Mouse (Mus musculus) heart, postnatal 0 days (tissue): Measurements from ENCODE around the gene Itpa. TPM values are rescaled to one million over a fixed set of nuclear protein-coding genes. Genes with fewer than 3 reads are reported as not detected.

ENCODE experiments used
- ATAC-seq: fragments of 200-750 bp; cut with Nextera tagmentation; 2 replicates; pipeline ENCODE4 v1.8.0; 2017; ENCODE audit warnings: low read depth, moderate number of reproducible peaks, moderate library complexity; ENCODE audit not compliant: insufficient read depth
- DNase-seq: peaks from one replicate; pipeline ENCODE4 v3.0.0-alpha.2; 2016; ENCODE audit warnings: low spot score
- H3K27ac ChIP-seq: fragments of 300-500 bp; sonication (generic); 2 replicates; pipeline ENCODE4 v1.5.1; 2014; ENCODE audit warnings: low read depth, mild to moderate bottlenecking
- H3K27me3 ChIP-seq: fragments of 300-500 bp; sonication (generic); 2 replicates; pipeline ENCODE4 v1.6.1; 2014; ENCODE audit warnings: low read length, mixed read lengths; ENCODE audit not compliant: control insufficient read depth, insufficient read depth
- H3K36me3 ChIP-seq: fragments of 300-500 bp; sonication (generic); replicated peaks from 2 replicates; pipeline ENCODE4 v1.6.1; 2014; ENCODE audit warnings: low read length, mixed read lengths; ENCODE audit not compliant: control insufficient read depth, insufficient read depth
- H3K4me1 ChIP-seq: fragments of 300-500 bp; sonication (generic); 2 replicates; pipeline ENCODE4 v1.6.1; 2014; ENCODE audit warnings: antibody characterized with exemption; ENCODE audit not compliant: control insufficient read depth, insufficient read depth
- H3K4me2 ChIP-seq: fragments of 300-500 bp; sonication (generic); 2 replicates; pipeline ENCODE4 v1.6.1; 2014; ENCODE audit warnings: low read depth, mild to moderate bottlenecking, low read length, moderate library complexity
- H3K4me3 ChIP-seq: fragments of 300-500 bp; sonication (generic); 2 replicates; pipeline ENCODE4 v1.5.1; 2014; ENCODE audit warnings: low read depth, low read length
- H3K9ac ChIP-seq: fragments of 300-500 bp; sonication (generic); replicated peaks from 2 replicates; pipeline ENCODE4 v1.6.1; 2014; ENCODE audit warnings: low read depth, low read length, mixed read lengths
- H3K9me3 ChIP-seq: fragments of 300-500 bp; sonication (generic); replicated peaks from 2 replicates; pipeline ENCODE4 v1.6.1; 2016; ENCODE audit warnings: low read length; ENCODE audit not compliant: control insufficient read depth
- CTCF ChIP-seq: IDR thresholded peaks from 2 replicates; pipeline ENCODE4 v1.5.1; 2016; ENCODE audit warnings: antibody characterized with exemption, control low read depth, low read depth
- EP300 ChIP-seq: IDR thresholded peaks from 2 replicates; pipeline ENCODE4 v1.6.1; 2016; ENCODE audit warnings: antibody characterized with exemption, low read depth
- WGBS: fragments of 180-500 bp; shearing (Covaris S2); extraction: QIAGEN DNeasy Blood & Tissue Kit; methylation state at CpG from one replicate; pipeline ENCODE4 v1.1.7; 2014; 5-methylcytosine and 5-hydroxymethylcytosine counted together
- polyA plus RNA-seq: library from polyadenylated mRNA; unstranded; fragments of >200 nt; fragmentation: Nextera tagmentation; extraction: Ambion mirVana; gene quantifications from 2 replicates; pipeline ENCODE4 v1.2.1, GENCODE M21; 2015
- total RNA-seq: library from RNA; depleted of rRNA; stranded (reverse); fragments of >200 nt; gene quantifications from 2 replicates; pipeline ENCODE4 v1.2.3, GENCODE M21; 2014; ENCODE audit warnings: low replicate concordance

Itpa gene
- total and polyA plus RNA-seq, 2 experiments from 2014 or later: 67.3 to 100 TPM

DNA sequence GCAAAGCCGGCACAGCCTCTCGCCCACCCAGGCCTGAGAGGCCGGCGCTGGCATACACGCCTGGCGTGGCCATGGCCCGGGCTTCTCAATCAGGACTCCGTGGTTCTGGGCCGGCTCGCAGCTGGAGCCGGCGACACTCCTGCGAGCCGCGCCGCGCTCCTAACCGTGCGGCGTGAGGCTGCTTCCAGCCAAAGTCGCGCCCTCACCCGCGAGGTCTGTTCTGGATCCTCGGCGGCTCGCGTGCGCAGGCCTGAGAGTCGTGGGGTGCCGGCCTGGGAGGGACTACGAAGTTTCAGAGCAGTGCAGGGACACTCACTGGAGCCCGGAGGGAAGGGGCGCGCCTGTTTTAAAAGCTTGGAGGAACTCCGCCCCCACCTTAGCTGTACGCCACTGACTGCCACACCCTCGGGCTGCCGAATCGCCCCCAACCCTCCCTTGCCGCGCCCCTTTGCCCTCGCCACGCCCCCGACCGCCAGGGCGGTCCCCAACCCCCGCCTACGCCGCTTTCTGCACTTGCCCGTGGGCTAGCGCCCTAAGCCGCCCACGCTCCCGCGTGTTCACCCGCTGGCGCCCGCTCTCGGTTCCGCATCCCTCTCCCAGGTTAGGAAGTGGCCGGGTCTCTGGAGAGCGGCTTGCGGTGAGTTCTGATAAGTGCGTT is 29.9 kb downstream of the Itpa start, which contains the start of gene Slc4a11:
Gene Slc4a11 (minus strand): TSS at position 367 of the 658 bp plus-strand sequence.
- peak within 1 kb of the TSS; percentile 93 for H3K4me2 ChIP-seq
- no peak within 1 kb of the TSS for H3K27ac ChIP-seq
- H3K9ac ChIP-seq: peak within 1 kb of the TSS; percentile 34; the same call in 1 of the 2 replicates
- no peaks in the 10 kb centered on the region for H3K9me3 ChIP-seq
- H3K36me3 ChIP-seq: no peaks in the 10 kb centered on the region
- DNase-seq (no peak), ATAC-seq (peak; percentile 66)
- H3K4me3 ChIP-seq: peak within 1 kb of the TSS; percentile 58
- TF ChIP-seq EP300 (no peak), CTCF (no peak)
- under 1% methylated on average over 59 of the region's 65 CpGs for WGBS
- H3K27me3 ChIP-seq: peaks cover 46% of the 10 kb centered on the region
- H3K4me1 ChIP-seq: 0 out of 2 replicates have a peak, but pooled peaks cover 7% of the 10 kb centered on the region

DNA sequence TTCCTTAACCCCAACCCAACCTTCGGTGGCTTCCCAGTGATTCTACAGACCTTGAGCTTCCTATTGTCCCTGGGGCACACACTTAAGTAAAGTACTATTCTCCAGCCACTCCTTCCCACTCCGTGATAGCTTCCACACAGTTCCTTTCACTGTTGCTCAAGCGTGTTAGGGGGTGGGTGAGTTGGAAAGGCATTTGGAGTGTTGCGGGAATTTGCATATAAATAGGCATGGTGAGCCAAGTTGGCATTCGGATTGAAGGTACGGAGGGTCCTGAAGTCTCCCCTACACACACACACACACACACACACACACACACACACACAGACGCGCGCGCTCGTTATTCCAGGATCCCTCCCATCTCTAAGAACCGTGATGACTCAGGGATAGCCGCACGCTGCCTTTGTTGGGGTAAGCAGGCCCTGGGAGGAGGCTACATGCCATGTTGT is 30.4 kb downstream of the Itpa start:
- 0 out of 2 replicates have a peak, but pooled peaks have one; percentile 13 for ATAC-seq
- Histone ChIP-seq H3K4me1 (0 out of 2 replicates have a peak, but pooled peaks cover 7% of the 10 kb centered on the region), H3K9ac (peak overlapping the region; percentile 34; the same call in 1 of the 2 replicates), H3K4me2 (peak overlapping the region; percentile 93), H3K9me3 (no peaks in the 10 kb centered on the region), H3K27ac (no peak overlapping the region), H3K4me3 (peak overlapping the region; percentile 58), H3K36me3 (no peaks in the 10 kb centered on the region), H3K27me3 (peaks cover 46% of the 10 kb centered on the region)
- 8% methylated on average over 14 of the region's 14 CpGs for WGBS
- TF ChIP-seq CTCF (no peak), EP300 (no peak)
- no peak for DNase-seq

DNA sequence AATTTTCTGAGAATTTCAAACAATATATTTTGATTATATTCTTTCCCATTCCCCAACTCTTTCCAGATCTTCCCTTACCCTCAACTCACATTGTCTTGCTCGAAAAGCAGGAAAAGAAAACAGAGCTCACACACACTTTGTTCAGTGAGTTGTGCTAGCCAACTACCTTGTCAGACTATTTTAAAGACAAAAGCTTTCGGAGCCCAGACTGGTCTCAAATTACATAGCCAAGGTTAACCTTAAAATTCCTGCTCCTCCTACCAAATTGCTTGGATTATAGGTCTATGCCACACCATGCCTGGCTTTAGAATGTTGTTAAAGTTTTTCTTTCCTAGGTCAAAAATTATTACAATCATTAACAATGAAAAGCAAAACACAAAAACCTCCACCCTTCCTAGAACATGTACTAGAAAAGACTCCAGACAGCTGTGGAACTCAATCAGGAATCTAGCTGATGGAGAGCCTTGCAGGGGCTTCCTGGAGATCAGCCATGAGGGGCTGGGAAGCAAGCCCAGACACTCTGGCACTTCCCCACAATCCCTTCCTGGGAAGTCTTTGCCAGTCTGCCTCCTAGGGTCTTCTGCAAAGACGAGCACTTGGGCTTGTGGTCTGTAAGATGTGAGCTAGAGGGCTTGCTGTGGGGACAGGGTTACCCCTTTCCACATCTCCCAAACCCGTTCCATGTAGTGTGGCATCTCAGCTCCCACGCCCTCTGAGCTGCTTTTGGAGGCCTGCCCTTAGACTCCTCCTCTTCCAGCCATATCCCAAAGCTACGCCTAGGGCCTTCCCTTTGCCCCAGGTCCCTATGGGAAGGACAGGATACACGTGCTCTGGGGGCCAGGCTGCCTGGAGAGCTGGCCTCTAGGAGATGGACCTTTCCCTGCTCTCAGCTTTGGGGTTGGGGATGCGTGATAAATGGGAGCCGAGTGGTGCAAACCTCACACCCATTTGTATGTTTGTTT is 36.9 kb downstream of the Itpa start:
- TF ChIP-seq EP300 (no peak), CTCF (no peak)
- H3K9ac ChIP-seq: no peak overlapping the region
- WGBS: 47% methylated on average over 9 of the region's 9 CpGs
- peak overlapping the region; percentile 16; the same call in 1 of the 2 replicates for H3K27ac ChIP-seq
- H3K36me3 ChIP-seq: peaks cover 20% of the 10 kb centered on the region
- H3K4me2 ChIP-seq: no peak overlapping the region
- peaks cover 7% of the 10 kb centered on the region; the same call in 1 of the 2 replicates for H3K4me1 ChIP-seq
- peak; percentile 49 for ATAC-seq
- H3K27me3 ChIP-seq: peaks cover 8% of the 10 kb centered on the region; the same call in 1 of the 2 replicates
- no peaks in the 10 kb centered on the region for H3K9me3 ChIP-seq
- H3K4me3 ChIP-seq: no peak overlapping the region
- no peak for DNase-seq

DNA sequence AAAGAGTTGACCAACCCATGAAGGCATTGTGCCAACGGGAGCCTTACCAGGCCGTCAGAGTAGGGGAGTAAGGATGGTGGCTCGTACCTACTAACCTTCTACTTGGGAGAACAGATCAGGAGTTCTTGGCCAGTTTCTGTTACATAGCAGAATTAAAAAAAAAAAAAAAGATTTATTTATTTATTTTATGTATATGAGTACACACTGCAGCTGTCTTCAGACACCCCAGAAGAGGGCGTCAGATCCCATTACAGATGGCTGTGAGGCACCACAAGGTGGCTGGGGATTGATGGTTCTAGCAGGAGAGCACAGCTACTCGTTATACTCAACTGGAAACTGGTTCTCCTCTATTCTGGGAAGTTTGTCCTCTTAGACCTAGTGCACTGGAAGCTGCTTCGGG is 37.8 kb downstream of the Itpa start:
- TF ChIP-seq EP300: no peak
- 0 out of 2 replicates have a peak, but pooled peaks have one; percentile 2 for TF ChIP-seq CTCF
- no peak for ATAC-seq
- H3K4me3 ChIP-seq: no peak overlapping the region
- peaks cover 7% of the 10 kb centered on the region; the same call in 1 of the 2 replicates for H3K4me1 ChIP-seq
- no peak for DNase-seq
- no peaks in the 10 kb centered on the region for H3K9me3 ChIP-seq
- peaks cover 29% of the 10 kb centered on the region for H3K36me3 ChIP-seq
- no peak overlapping the region for H3K9ac ChIP-seq
- WGBS: 77% methylated on average over 6 of the region's 6 CpGs
- no peaks in the 10 kb centered on the region for H3K27me3 ChIP-seq
- no peak overlapping the region for H3K27ac ChIP-seq
- H3K4me2 ChIP-seq: no peak overlapping the region

GRCm38 (mm10) chr2:130706602-130707001 is 39.2 kb downstream of the Itpa start:
- 66% methylated on average over 4 of the region's 4 CpGs for WGBS
- peaks cover 43% of the 10 kb centered on the region for H3K36me3 ChIP-seq
- TF ChIP-seq EP300: no peak
- no peak for TF ChIP-seq CTCF

More at GRCm38 (mm10) chr2:130706602-130707001, 39.2 kb downstream of the Itpa start:
- H3K4me1 ChIP-seq: peaks cover 7% of the 10 kb centered on the region; the same call in 1 of the 2 replicates
- no peaks in the 10 kb centered on the region for H3K9me3 ChIP-seq
- H3K9ac ChIP-seq: no peak overlapping the region
- H3K4me3 ChIP-seq: no peak overlapping the region
- ATAC-seq: no peak
- H3K4me2 ChIP-seq: no peak overlapping the region
- DNase-seq: no peak
- no peak overlapping the region for H3K27ac ChIP-seq
- H3K27me3 ChIP-seq: no peaks in the 10 kb centered on the region
